Mouse (Mus musculus) stomach, postnatal 0 days (tissue): ENCODE results near the gene Clmp.

Experiments used
- CTCF ChIP-seq: IDR thresholded peaks from 2 replicates; pipeline ENCODE4 v1.5.1; 2016; ENCODE audit warnings: antibody characterized with exemption, low read depth, mild to moderate bottlenecking, moderate library complexity
- EP300 ChIP-seq: optimal IDR thresholded peaks from 2 replicates; pipeline ENCODE3; 2016; ENCODE audit warnings: antibody characterized with exemption

DNA sequence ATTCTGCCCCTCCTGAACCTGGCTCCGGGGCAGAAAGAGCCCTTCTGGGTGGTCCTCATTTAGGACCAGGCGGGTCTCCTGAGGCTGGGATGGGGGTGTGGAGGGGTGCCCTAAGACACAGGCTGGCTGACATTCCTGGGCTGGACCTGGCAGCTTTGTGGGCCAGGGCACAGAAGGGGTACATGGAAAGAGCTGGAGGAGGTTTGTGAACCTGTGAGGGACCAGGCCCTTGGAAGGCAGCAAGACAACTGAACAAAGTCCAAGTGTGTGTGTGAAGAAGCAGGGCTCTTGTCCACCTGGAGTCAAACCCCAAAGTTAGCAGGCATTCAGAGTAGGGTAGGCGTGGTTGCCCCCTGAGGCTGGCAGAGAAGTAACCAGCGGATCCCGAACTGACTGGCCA, 1.3 kb downstream of the Clmp start:
- TF ChIP-seq CTCF = no peak
- TF ChIP-seq EP300 = no peak
